Mouse (Mus musculus) CH12.LX (cell line): ENCODE data around the gene Gm43720. TPM values are rescaled to one million over a fixed set of nuclear protein-coding genes. Genes with fewer than 3 reads are reported as not detected.

Experiments
- DNase-seq: peaks from one replicate; pipeline ENCODE4 v3.0.0-alpha.2; 2013; ENCODE audit errors: extremely low read depth
- H3K27ac ChIP-seq: 2 replicates; pipeline ENCODE4 v1.5.1; 2012; ENCODE audit warnings: low read depth, mild to moderate bottlenecking, control low read depth, moderate library complexity; ENCODE audit not compliant: insufficient read depth
- H3K27me3 ChIP-seq: replicated peaks from 2 replicates; pipeline ENCODE3; 2012; ENCODE audit warnings: inconsistent platforms
- H3K36me3 ChIP-seq, 2 experiments: replicated peaks in 1 of 2; 2 replicates each; pipeline versions ENCODE3 to v1.6.1; 2012; ENCODE audit warnings: inconsistent platforms in 1 of 2, low read length in 1 of 2, mild to moderate bottlenecking in 1 of 2, mixed read lengths in 1 of 2, moderate library complexity in 1 of 2; ENCODE audit not compliant: control insufficient read depth in 1 of 2, insufficient read depth in 1 of 2
- H3K4me1 ChIP-seq, 2 experiments: 2 replicates each; pipeline ENCODE4 v1.6.1; 2012; ENCODE audit warnings: inconsistent platforms in 1 of 2, moderate library complexity in 1 of 2; ENCODE audit not compliant: insufficient read depth in 2 of 2, control insufficient read depth in 1 of 2
- H3K4me2 ChIP-seq: 2 replicates; pipeline ENCODE4 v1.6.1; 2012; ENCODE audit warnings: low read depth, mild to moderate bottlenecking, control low read depth; ENCODE audit not compliant: poor library complexity, insufficient read depth, severe bottlenecking
- H3K4me3 ChIP-seq, 3 experiments: fragments of 150-350 bp in 1 of 3; sonication (generic) in 1 of 3; replicated peaks in 1 of 3; 2 replicates each; pipeline versions ENCODE3 to v1.5.1; 2011 to 2012; ENCODE audit warnings: low read depth in 2 of 3, low read length in 2 of 3, mild to moderate bottlenecking in 2 of 3, moderate library complexity in 2 of 3, control low read depth in 1 of 3, improper control_type of control experiment in 1 of 3, inconsistent platforms in 1 of 3, mixed read lengths in 1 of 3; ENCODE audit not compliant: poor library complexity in 1 of 3
- H3K79me2 ChIP-seq: replicated peaks from 2 replicates; pipeline ENCODE4 v1.6.1; 2012; ENCODE audit warnings: mild to moderate bottlenecking, moderate library complexity; ENCODE audit not compliant: control insufficient read depth, poor library complexity, insufficient read depth, severe bottlenecking; ENCODE audit errors: extremely low read depth
- H3K9ac ChIP-seq: 2 replicates; pipeline ENCODE4 v1.6.1; 2012; ENCODE audit warnings: low read depth, mild to moderate bottlenecking, control low read depth, moderate library complexity; ENCODE audit not compliant: insufficient read depth
- H3K9me3 ChIP-seq: replicated peaks from 2 replicates; pipeline ENCODE3; 2012; ENCODE audit warnings: low read length, inconsistent platforms, mixed read lengths
- CHD2 ChIP-seq: IDR thresholded peaks from 2 replicates; pipeline ENCODE4 v1.6.1; 2011; ENCODE audit warnings: low read length, improper control_type of control experiment
- CTCF ChIP-seq, 2 experiments: IDR thresholded peaks in 1 of 2; conservative IDR thresholded peaks in 1 of 2; 2 replicates each; pipeline ENCODE4 v1.5.1; 2011 to 2012; ENCODE audit warnings: low read depth in 2 of 2, low read length in 2 of 2, improper control_type of control experiment in 1 of 2, inconsistent platforms in 1 of 2, mild to moderate bottlenecking in 1 of 2, moderate library complexity in 1 of 2
- ETS1 ChIP-seq: conservative IDR thresholded peaks from 2 replicates; pipeline ENCODE4 v1.6.1; 2012; ENCODE audit warnings: low read depth, mild to moderate bottlenecking, inconsistent platforms, low read length, improper control_type of control experiment, moderate library complexity
- GABPA ChIP-seq: IDR thresholded peaks from 2 replicates; pipeline ENCODE4 v1.6.1; 2012; ENCODE audit warnings: low read depth, low read length, improper control_type of control experiment, inconsistent platforms; ENCODE audit not compliant: insufficient replicate concordance
- JUN ChIP-seq: IDR thresholded peaks from 2 replicates; pipeline ENCODE4 v1.6.1; 2011; ENCODE audit warnings: low read depth, mild to moderate bottlenecking, low read length, improper control_type of control experiment, moderate library complexity; ENCODE audit not compliant: insufficient read depth
- JUND ChIP-seq: conservative IDR thresholded peaks from 2 replicates; pipeline ENCODE4 v1.6.1; 2011; ENCODE audit warnings: low read depth, low read length, improper control_type of control experiment
- KAT2A ChIP-seq: IDR thresholded peaks from 2 replicates; pipeline ENCODE4 v1.6.1; 2012; ENCODE audit warnings: low read length, improper control_type of control experiment, inconsistent platforms; ENCODE audit not compliant: insufficient replicate concordance
- MAZ ChIP-seq: IDR thresholded peaks from 2 replicates; pipeline ENCODE4 v1.6.1; 2012; ENCODE audit warnings: low read depth, mild to moderate bottlenecking, inconsistent platforms, low read length, improper control_type of control experiment, moderate library complexity
- MXI1 ChIP-seq: IDR thresholded peaks from 2 replicates; pipeline ENCODE4 v1.6.1; 2011; ENCODE audit warnings: mild to moderate bottlenecking, low read depth, low read length, improper control_type of control experiment
- MYC ChIP-seq: IDR thresholded peaks from 2 replicates; pipeline ENCODE4 v1.6.1; 2011; ENCODE audit warnings: low read depth, mild to moderate bottlenecking, improper control_type of control experiment, low read length
- NRF1 ChIP-seq: IDR thresholded peaks from 2 replicates; pipeline ENCODE4 v1.6.1; 2014; ENCODE audit warnings: low read depth, mild to moderate bottlenecking, inconsistent platforms, low read length, improper control_type of control experiment, moderate library complexity
- RAD21 ChIP-seq: IDR thresholded peaks from 2 replicates; pipeline ENCODE4 v1.6.1; 2011; ENCODE audit warnings: low read depth, mild to moderate bottlenecking, low read length, improper control_type of control experiment, moderate library complexity
- SIN3A ChIP-seq: IDR thresholded peaks from 2 replicates; pipeline ENCODE4 v1.6.1; 2012; ENCODE audit warnings: low read length, improper control_type of control experiment, inconsistent platforms
- SMC3 ChIP-seq: IDR thresholded peaks from 2 replicates; pipeline ENCODE4 v1.6.1; 2011; ENCODE audit warnings: low read depth, low read length, improper control_type of control experiment
- TBP ChIP-seq: conservative IDR thresholded peaks from 2 replicates; pipeline ENCODE4 v1.6.1; 2011; ENCODE audit warnings: low read depth, low read length, improper control_type of control experiment
- dilution Hi-C: fragments of 300-500 bp; cut with MboI; formaldehyde crosslinking; loops from 2 replicates; pipeline ENCODE4 v1.14.3; 2020; ENCODE audit warnings: low sequenced_read_pairs; ENCODE audit not compliant: extremely low pct_unique_long_range_greater_than_20kb, extremely low pct_ligation_motif_present
- in situ Hi-C: fragments of 300-500 bp; cut with MboI; formaldehyde crosslinking; loops from 3 replicates; pipeline ENCODE4 v1.14.3; 2019; ENCODE audit warnings: low sequenced_read_pairs, low pct_ligation_motif_present, low pct_unique_long_range_greater_than_20kb, mixed read lengths
- polyA plus RNA-seq: library from polyadenylated mRNA; unstranded; fragments of >175 nt; gene quantifications from 2 replicates; pipeline ENCODE4 v1.2.1, GENCODE M21; 2012; ENCODE audit warnings: low read depth; ENCODE audit not compliant: insufficient read length
- total RNA-seq, 2 experiments: library from RNA; depleted of rRNA; stranded (reverse); fragments of 300-350 nt in 1 of 2; fragments of >200 nt in 1 of 2; gene quantifications; 2 replicates each; pipeline ENCODE4 v1.2.3; 2012 to 2014

Gene Gm43720
- total and polyA plus RNA-seq, 3 experiments, result not detected

DNA sequence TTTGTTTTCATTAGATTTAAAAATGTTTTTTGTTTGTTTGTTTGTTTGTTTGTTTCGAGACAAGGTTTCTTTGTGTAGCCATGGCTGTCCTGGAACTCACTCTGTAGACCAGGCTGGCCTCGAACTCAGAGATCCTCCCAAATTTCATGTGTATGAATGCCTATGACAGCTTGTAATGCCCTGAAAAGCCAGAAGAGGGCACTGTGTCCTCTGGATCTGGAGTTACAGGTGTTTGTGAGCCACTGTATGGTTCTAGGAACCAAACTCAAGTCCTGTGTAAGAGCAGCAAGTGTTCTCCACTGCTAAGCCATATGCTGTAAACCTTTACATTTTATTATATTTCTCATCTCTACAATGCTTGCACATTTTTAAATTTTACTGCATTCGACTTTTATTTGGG, 8.1 kb upstream of the Gm43720 start:
- dilution Hi-C loops, result no loop called here
- H3K4me3 ChIP-seq, result no peak overlapping the region

DNA sequence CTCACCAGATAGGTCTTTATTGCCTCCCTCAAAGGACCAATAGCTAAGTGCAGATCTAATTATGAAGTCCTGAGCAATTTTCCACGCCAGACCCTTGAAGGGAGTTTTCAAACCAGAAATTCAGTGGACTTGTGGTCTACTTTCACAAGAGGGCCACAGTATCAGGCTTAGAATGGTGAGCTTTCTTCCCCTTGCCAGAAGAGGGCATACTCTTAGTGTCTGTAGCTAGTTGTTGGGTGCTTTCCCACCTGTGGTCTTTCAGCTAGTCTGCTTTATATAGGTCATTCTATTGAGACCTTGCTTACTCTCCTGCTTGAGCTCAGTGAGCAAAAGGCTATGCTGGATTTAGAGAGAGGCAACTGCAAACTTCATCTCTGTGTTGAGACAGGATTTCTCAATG, 3.8 kb upstream of the Gm43720 start:
- Histone ChIP-seq H3K4me2 (no peak overlapping the region), H3K4me3 (no peak overlapping the region), H3K36me3 (no peaks in the 10 kb centered on the region), H3K9me3 (peaks cover 7% of the 10 kb centered on the region), H3K27ac (no peak overlapping the region), H3K9ac (no peak overlapping the region), H3K27me3 (peaks cover 2% of the 10 kb centered on the region), H3K79me2 (no peaks in the 10 kb centered on the region), H3K4me1 (peaks cover 0 to 5% of the 10 kb centered on the region in 2 experiments; a peak in 1 of 4 replicates)
- TF ChIP-seq NRF1 (no peak), CTCF (conservative IDR thresholded peaks at IDR 0.05 in 1 of 2, IDR thresholded peaks at IDR 0.05 in 1 of 2; ENCODE audit: low read depth in 2 of 2, low read length in 2 of 2) (peak; percentile 27 to 54; a peak in 3 of 4 replicates), JUN (no peak), RAD21 (peak; percentile 34), SMC3 (peak; percentile 34)
- DNase-seq, result peak; percentile 34
- in situ Hi-C loops, result no loop called here
- dilution Hi-C loops, result no loop called here

More for the DNA sequence above, 8.1 kb upstream of the Gm43720 start:
- Histone ChIP-seq H3K9ac (no peak overlapping the region), H3K4me2 (no peak overlapping the region), H3K79me2 (no peaks in the 10 kb centered on the region), H3K4me1 (peaks cover 0 to 5% of the 10 kb centered on the region in 2 experiments; a peak in 1 of 4 replicates), H3K36me3 (no peaks in the 10 kb centered on the region), H3K27me3 (peaks cover 8% of the 10 kb centered on the region), H3K27ac (no peak overlapping the region), H3K9me3 (peaks cover 2% of the 10 kb centered on the region)
- in situ Hi-C loops, result no loop called here
- peak; percentile 37 for DNase-seq
- TF ChIP-seq TBP (no peak), SIN3A (no peak), CHD2 (no peak), MYC (no peak), KAT2A (no peak), JUND (no peak), MAZ (no peak), GABPA (no peak), CTCF (conservative IDR thresholded peaks at IDR 0.05 in 1 of 2, IDR thresholded peaks at IDR 0.05 in 1 of 2; ENCODE audit: low read depth in 2 of 2, low read length in 2 of 2) (peak; percentile 47 to 50; a peak in 3 of 4 replicates), MXI1 (no peak), ETS1 (no peak), RAD21 (peak; percentile 17), SMC3 (0 out of 2 replicates have a peak, but pooled peaks have one; percentile 1)
